Mouse (Mus musculus): ENCODE measurements around the gene Stx8.

DNA sequence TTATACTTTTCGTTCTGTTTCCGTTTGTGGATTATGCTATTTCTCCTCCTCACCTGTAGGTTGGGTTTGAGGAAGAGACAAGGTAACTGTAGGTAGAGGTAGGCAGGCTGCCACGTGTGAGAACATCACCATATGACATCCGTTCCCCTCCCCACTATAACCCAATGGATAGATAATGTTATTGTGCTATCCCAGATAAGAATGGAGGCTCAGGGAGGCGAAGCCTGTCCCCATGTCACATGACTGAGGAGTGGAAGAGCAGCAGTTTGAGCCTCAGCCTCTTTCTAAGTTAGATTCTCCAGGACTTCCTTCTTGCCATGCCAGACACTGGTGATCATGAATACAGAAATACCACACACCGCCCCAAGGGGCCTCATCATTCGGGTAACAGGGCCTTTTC lies 211.4 kb downstream of the Stx8 start:
- TF ChIP-seq POLR2A (IDR thresholded peaks at IDR 0.05; ENCODE audit: borderline replicate concordance, control insufficient read depth, low read depth, low read length) (no peak), CTCF (IDR thresholded peaks at IDR 0.05; ENCODE audit: control insufficient read depth, insufficient read depth, low read length) (no peak)

Data from bone marrow, adult 2 months (tissue).